Mouse (Mus musculus) liver, postnatal 0 days (tissue): ENCODE measurements around the gene Prm3.

Source experiments
- CTCF ChIP-seq: sonication (generic); IDR thresholded peaks from 2 replicates; pipeline ENCODE4 v1.5.1; 2016; ENCODE audit warnings: antibody characterized with exemption, low read depth
- EP300 ChIP-seq: IDR thresholded peaks from 2 replicates; pipeline ENCODE4 v1.6.1; 2016; ENCODE audit warnings: antibody characterized with exemption, low read depth, mild to moderate bottlenecking

GRCm38 (mm10) chr16:10837903-10838302 lies 47.2 kb upstream of the Prm3 start:
- TF ChIP-seq CTCF (no peak), EP300 (no peak)
